Comparison of ENCODE assay signal across 10 mouse cellular contexts in genomic region chr4:70265248-70265647, GRCm38 (mm10).
DNase-seq lines count a peak whose midpoint lies in the region; ATAC-seq and TF ChIP-seq lines count a peak whose summit lies in the region.
"Had no signal": no experiment of that assay in that cellular context is flagged by ENCODE, and none has a peak within 500 bp of the region (broad histone marks: within the 10 kb centered on the region; RNA-seq: fewer than 3 reads in every experiment).

No protein-coding gene starts in this region.

- H3K4me3 ChIP-seq in hindbrain, embryonic 10.5 days, result no peak overlapping the region
- no peak overlapping the region for H3K4me3 ChIP-seq in hindbrain, embryonic 13.5 days
- H3K4me3 ChIP-seq in G1E (ENCODE audit: low read depth, low read length), result no peak overlapping the region
- no peak overlapping the region for H3K4me3 ChIP-seq in midbrain, postnatal 0 days (ENCODE audit: low read depth, low read length)
- H3K4me3 ChIP-seq in thymus, adult 2 months (ENCODE audit: control insufficient read depth, insufficient read depth, low read length), result no peak overlapping the region
- H3K4me3 ChIP-seq: embryonic facial prominence, embryonic 12.5 days; liver, embryonic 15.5 days had no signal

- H3K4me2 ChIP-seq in hindbrain, embryonic 13.5 days, result no peak overlapping the region
- no peak overlapping the region for H3K4me2 ChIP-seq in midbrain, postnatal 0 days (ENCODE audit: low read depth, low read length, poor library complexity, severe bottlenecking)
- H3K4me2 ChIP-seq: embryonic facial prominence, embryonic 12.5 days; liver, embryonic 15.5 days had no signal

- H3K27me3 ChIP-seq in hindbrain, embryonic 10.5 days (ENCODE audit: insufficient read depth, poor library complexity, severe bottlenecking), result no peaks in the 10 kb centered on the region
- H3K27me3 ChIP-seq in hindbrain, embryonic 13.5 days, result no peaks in the 10 kb centered on the region
- H3K27me3 ChIP-seq in G1E (ENCODE audit: insufficient read depth, low read length), result no peaks in the 10 kb centered on the region
- no peaks in the 10 kb centered on the region for H3K27me3 ChIP-seq in midbrain, postnatal 0 days (ENCODE audit: insufficient read depth, low read length)
- H3K27me3 ChIP-seq in thymus, adult 2 months (ENCODE audit: control insufficient read depth, insufficient read depth, low read length), result no peaks in the 10 kb centered on the region
- H3K27me3 ChIP-seq: embryonic facial prominence, embryonic 12.5 days; liver, embryonic 15.5 days had no signal

- TF ChIP-seq POLR2A in thymus, adult 2 months (IDR thresholded peaks at IDR 0.05; ENCODE audit: control insufficient read depth, extremely low read depth, insufficient read depth, low read length, poor library complexity), result no peak

- no peaks in the 10 kb centered on the region for H3K9me3 ChIP-seq in hindbrain, embryonic 10.5 days
- no peaks in the 10 kb centered on the region for H3K9me3 ChIP-seq in hindbrain, embryonic 13.5 days
- no peaks in the 10 kb centered on the region for H3K9me3 ChIP-seq in G1E (replicated peaks)
- no peaks in the 10 kb centered on the region for H3K9me3 ChIP-seq in midbrain, postnatal 0 days (ENCODE audit: low read length)
- H3K9me3 ChIP-seq: embryonic facial prominence, embryonic 12.5 days; liver, embryonic 15.5 days had no signal

- DNase-seq in hindbrain, embryonic 10.5 days (ENCODE audit: low spot score), result peak; percentile 20
- peak; percentile 13 for DNase-seq in G1E (ENCODE audit: low spot score)
- peak; percentile 62 to 63 for DNase-seq in cerebellum, postnatal 10 days
- peak; percentile 58 to 61 for DNase-seq in left cerebral cortex, postnatal 14 days (ENCODE audit: low spot score in 2 of 2)
- peak; percentile 34 for DNase-seq in midbrain, postnatal 0 days (ENCODE audit: low spot score)
- DNase-seq in thymus, adult 2 months, result peak; percentile 58

- 68% methylated on average over 6 of the region's 6 CpGs for WGBS in hindbrain, embryonic 10.5 days
- 67% methylated on average over 6 of the region's 6 CpGs for WGBS in hindbrain, embryonic 13.5 days
- 70% methylated on average over 6 of the region's 6 CpGs for WGBS in midbrain, postnatal 0 days
- whole genome bisulfite sequencing in thymus, adult 2 months, result 66% methylated on average over 6 of the region's 6 CpGs

- intact Hi-C loops in left cerebral cortex, postnatal 14 days (cut with DNase I), result loop anchor here (2.0 kb wide), 2 partner anchors 42 to 92 kb away; no protein-coding TSS in a partner anchor

- no peak overlapping the region for H3K27ac ChIP-seq in hindbrain, embryonic 10.5 days
- H3K27ac ChIP-seq in hindbrain, embryonic 13.5 days, result no peak overlapping the region
- no peak overlapping the region for H3K27ac ChIP-seq in midbrain, postnatal 0 days (ENCODE audit: low read depth, low read length)
- no peak overlapping the region for H3K27ac ChIP-seq in thymus, adult 2 months (ENCODE audit: control insufficient read depth, insufficient read depth, low read length)
- H3K27ac ChIP-seq: embryonic facial prominence, embryonic 12.5 days; liver, embryonic 15.5 days had no signal

- TF ChIP-seq CTCF in G1E (IDR thresholded peaks at IDR 0.05; ENCODE audit: low read depth, low read length), result peak; percentile 77
- TF ChIP-seq CTCF in midbrain, postnatal 0 days (IDR thresholded peaks at IDR 0.05), result peak; percentile 77
- peak; percentile 75; the same call in 1 of the 2 replicates for TF ChIP-seq CTCF in thymus, adult 2 months (IDR thresholded peaks at IDR 0.05; ENCODE audit: borderline replicate concordance, control insufficient read depth, extremely low read depth, insufficient read depth, low read length, poor library complexity)

- ATAC-seq in hindbrain, embryonic 13.5 days (ENCODE audit: low FRiP score), result no peak
- peak; percentile 54; the same call in 1 of the 2 replicates for ATAC-seq in G1E (ENCODE audit: extremely low read depth, insufficient number of reproducible peaks, low FRiP score, poor library complexity, severe bottlenecking)
- ATAC-seq in granulocyte monocyte progenitor cell, adult 5-6 weeks (replicated peaks; ENCODE audit: poor library complexity, severe bottlenecking), result peak; percentile 90
- ATAC-seq in midbrain, postnatal 0 days (ENCODE audit: low FRiP score), result 0 out of 2 replicates have a peak, but pooled peaks have one; percentile 41

- peaks cover 76% of the 10 kb centered on the region for H3K36me3 ChIP-seq in hindbrain, embryonic 10.5 days
- peaks cover 43% of the 10 kb centered on the region for H3K36me3 ChIP-seq in hindbrain, embryonic 13.5 days
- H3K36me3 ChIP-seq in G1E (replicated peaks), result peaks cover 73% of the 10 kb centered on the region
- peaks cover 21% of the 10 kb centered on the region; the same call in 1 of the 2 replicates for H3K36me3 ChIP-seq in midbrain, postnatal 0 days (ENCODE audit: insufficient read depth, low read length)
- peaks cover 22% of the 10 kb centered on the region for H3K36me3 ChIP-seq in thymus, adult 2 months (ENCODE audit: control insufficient read depth, insufficient read depth, low read length)

- H3K9ac ChIP-seq in hindbrain, embryonic 13.5 days, result no peak overlapping the region
- H3K9ac ChIP-seq in midbrain, postnatal 0 days (replicated peaks; ENCODE audit: low read length, poor library complexity, severe bottlenecking), result no peak overlapping the region
- H3K9ac ChIP-seq: embryonic facial prominence, embryonic 12.5 days; liver, embryonic 15.5 days had no signal

- no peaks in the 10 kb centered on the region; the same call in 1 of the 2 replicates for H3K4me1 ChIP-seq in hindbrain, embryonic 10.5 days (replicated peaks)
- no peaks in the 10 kb centered on the region for H3K4me1 ChIP-seq in hindbrain, embryonic 13.5 days (replicated peaks)
- H3K4me1 ChIP-seq in G1E (ENCODE audit: insufficient read depth, low read depth, low read length), result no peaks in the 10 kb centered on the region; the same call in 1 of the 2 replicates
- no peaks in the 10 kb centered on the region for H3K4me1 ChIP-seq in midbrain, postnatal 0 days (ENCODE audit: insufficient read depth, low read length)
- no peaks in the 10 kb centered on the region for H3K4me1 ChIP-seq in thymus, adult 2 months (replicated peaks; ENCODE audit: control insufficient read depth, insufficient read depth, low read length)
- H3K4me1 ChIP-seq: embryonic facial prominence, embryonic 12.5 days had no signal
